Mouse (Mus musculus) limb, embryonic 12.5 days (tissue): ENCODE results near the gene 7530416G11Rik. TPM values are rescaled to one million over a fixed set of nuclear protein-coding genes. Genes with fewer than 3 reads are reported as not detected.

ENCODE experiments used
- ATAC-seq: fragments of 200-750 bp; cut with Nextera tagmentation; 2 replicates; pipeline ENCODE4 v1.8.0; 2017; ENCODE audit warnings: low read depth, moderate TSS enrichment; ENCODE audit not compliant: insufficient number of reproducible peaks, insufficient read depth, low FRiP score, low TSS enrichment
- H3K27ac ChIP-seq: fragments of 300-500 bp; sonication (generic); 2 replicates; pipeline ENCODE4 v1.5.1; 2016; ENCODE audit warnings: mild to moderate bottlenecking, moderate library complexity
- H3K27me3 ChIP-seq: fragments of 300-500 bp; sonication (generic); 2 replicates; pipeline ENCODE4 v1.6.1; 2016; ENCODE audit warnings: mild to moderate bottlenecking, moderate library complexity
- H3K36me3 ChIP-seq: fragments of 300-500 bp; sonication (generic); 2 replicates; pipeline ENCODE4 v1.6.1; 2016; ENCODE audit warnings: mild to moderate bottlenecking, moderate library complexity
- H3K4me1 ChIP-seq: fragments of 300-500 bp; sonication (generic); replicated peaks from 2 replicates; pipeline ENCODE4 v1.6.1; 2016
- H3K4me2 ChIP-seq: fragments of 300-500 bp; sonication (generic); 2 replicates; pipeline ENCODE4 v1.6.1; 2016; ENCODE audit warnings: mild to moderate bottlenecking, moderate library complexity
- H3K4me3 ChIP-seq: fragments of 300-500 bp; sonication (generic); replicated peaks from 2 replicates; pipeline ENCODE4 v1.5.1; 2016; ENCODE audit warnings: mild to moderate bottlenecking
- H3K9ac ChIP-seq: fragments of 300-500 bp; sonication (generic); replicated peaks from 2 replicates; pipeline ENCODE4 v1.6.1; 2016; ENCODE audit warnings: mild to moderate bottlenecking, moderate library complexity
- H3K9me3 ChIP-seq: fragments of 300-500 bp; sonication (generic); 2 replicates; pipeline ENCODE4 v1.6.1; 2016; ENCODE audit warnings: mild to moderate bottlenecking, moderate library complexity
- WGBS: fragments of 180-500 bp; shearing (Covaris S2); methylation state at CpG from one replicate; pipeline ENCODE4 v1.1.7; 2016; 5-methylcytosine and 5-hydroxymethylcytosine counted together
- polyA plus RNA-seq: library from polyadenylated mRNA; unstranded; fragments of >200 nt; fragmentation: Nextera tagmentation; extraction: Ambion mirVana; gene quantifications from 2 replicates; pipeline ENCODE4 v1.2.1, GENCODE M21; 2016

Gene 7530416G11Rik
- polyA plus RNA-seq = not detected in 2 replicates

- Histone ChIP-seq H3K9ac (no peak within 1 kb of the TSS), H3K4me1 (peaks cover 2% of the 10 kb centered on the region; the same call in 1 of the 2 replicates), H3K4me2 (no peak within 1 kb of the TSS), H3K4me3 (no peak within 1 kb of the TSS), H3K36me3 (no peaks in the 10 kb centered on the region), H3K27me3 (0 out of 2 replicates have a peak, but pooled peaks cover 2% of the 10 kb centered on the region), H3K27ac (no peak within 1 kb of the TSS), H3K9me3 (no peaks in the 10 kb centered on the region)
- no peak for ATAC-seq
- 81% methylated on average over 8 of the region's 8 CpGs for WGBS
These were observed at the start of gene 7530416G11Rik for GRCm38 (mm10) chr15:85503127-85503526. TSS of gene 7530416G11Rik (minus strand) at chr15:85503227.

DNA sequence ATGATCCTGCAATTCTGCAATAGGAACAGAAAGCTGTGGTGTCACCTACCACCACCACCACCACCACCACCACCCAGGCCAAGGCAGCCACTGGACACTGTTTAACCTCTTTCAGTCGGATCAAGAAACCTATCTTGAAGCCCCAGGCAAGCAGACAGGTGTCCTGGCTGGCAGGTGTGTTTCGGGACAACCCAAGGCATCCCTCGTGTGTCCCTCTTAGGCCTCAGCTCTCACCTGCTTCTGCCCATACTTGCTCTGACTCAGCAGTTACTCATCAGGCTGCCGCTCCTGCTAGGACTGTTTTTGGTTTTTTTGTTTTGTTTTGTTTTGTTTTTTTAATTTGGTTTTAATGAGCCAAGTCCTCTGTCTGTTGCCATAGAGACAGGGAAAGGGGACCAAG, 43.5 kb upstream of the 7530416G11Rik start:
- Histone ChIP-seq H3K4me1 (no peaks in the 10 kb centered on the region), H3K4me2 (no peak overlapping the region), H3K9me3 (no peaks in the 10 kb centered on the region), H3K27ac (no peak overlapping the region), H3K27me3 (0 out of 2 replicates have a peak, but pooled peaks cover 3% of the 10 kb centered on the region), H3K9ac (no peak overlapping the region), H3K36me3 (no peaks in the 10 kb centered on the region), H3K4me3 (no peak overlapping the region)
- WGBS = 76% methylated on average over 4 of the region's 4 CpGs
- no peak for ATAC-seq

GRCm38 (mm10) chr15:85545369-85545768, 42.3 kb upstream of the 7530416G11Rik start:
- no peak overlapping the region for H3K4me3 ChIP-seq
- H3K4me2 ChIP-seq = no peak overlapping the region
- 86% methylated on average over 5 of the region's 5 CpGs for WGBS
- no peaks in the 10 kb centered on the region for H3K36me3 ChIP-seq
- no peak overlapping the region for H3K9ac ChIP-seq
- no peaks in the 10 kb centered on the region for H3K4me1 ChIP-seq
- 0 out of 2 replicates have a peak, but pooled peaks cover 3% of the 10 kb centered on the region for H3K27me3 ChIP-seq
- H3K9me3 ChIP-seq = no peaks in the 10 kb centered on the region
- no peak overlapping the region for H3K27ac ChIP-seq
- no peak for ATAC-seq

DNA sequence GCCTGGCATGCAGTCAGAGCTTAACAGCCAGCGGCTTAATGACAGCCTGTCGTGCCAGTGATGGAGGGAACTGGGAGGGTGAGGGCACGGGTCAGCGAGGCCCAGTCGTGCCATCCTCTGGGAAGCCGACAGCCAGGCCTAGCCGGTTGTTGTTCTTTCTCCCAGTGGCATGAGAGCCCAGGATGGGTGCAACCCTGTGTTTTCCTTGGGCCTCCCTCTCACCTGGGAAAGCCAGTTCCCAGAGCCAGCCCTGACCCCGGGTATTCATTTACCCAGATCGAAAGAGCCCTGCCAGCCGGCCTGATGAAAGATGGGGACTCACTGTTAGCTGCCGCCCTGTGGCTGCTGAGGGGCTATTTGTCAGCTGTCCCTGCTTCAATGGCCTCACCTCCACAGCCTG, 35.1 kb upstream of the 7530416G11Rik start:
- Histone ChIP-seq H3K4me2 (no peak overlapping the region), H3K27ac (no peak overlapping the region), H3K27me3 (0 out of 2 replicates have a peak, but pooled peaks cover 9% of the 10 kb centered on the region), H3K36me3 (no peaks in the 10 kb centered on the region), H3K4me3 (no peak overlapping the region), H3K9ac (no peak overlapping the region), H3K9me3 (no peaks in the 10 kb centered on the region), H3K4me1 (peaks cover 6% of the 10 kb centered on the region; the same call in 1 of the 2 replicates)
- ATAC-seq = no peak
- 66% methylated on average over 11 of the region's 11 CpGs for WGBS

DNA sequence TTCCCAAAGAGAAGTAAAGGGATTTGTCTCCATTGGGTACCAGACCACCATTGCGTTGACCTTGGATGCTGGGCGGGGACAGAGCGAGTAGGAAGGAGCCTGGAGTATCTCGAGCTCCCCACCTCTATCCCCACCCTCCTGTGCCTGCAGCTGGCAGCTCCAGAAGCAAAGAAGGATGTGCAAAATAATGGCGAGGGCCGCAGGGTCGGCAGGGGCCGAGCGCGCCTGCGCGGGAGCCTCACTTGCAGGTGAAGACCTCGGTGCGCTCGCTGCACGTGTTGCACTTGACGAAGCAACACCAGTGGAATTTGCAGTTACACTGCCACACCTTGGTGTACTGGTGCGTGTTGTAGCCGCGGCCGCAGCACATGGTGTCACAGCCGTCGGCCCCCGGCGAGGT, 34.1 kb upstream of the 7530416G11Rik start:
- Histone ChIP-seq H3K27me3 (0 out of 2 replicates have a peak, but pooled peaks cover 9% of the 10 kb centered on the region), H3K36me3 (no peaks in the 10 kb centered on the region), H3K9ac (no peak overlapping the region), H3K27ac (no peak overlapping the region), H3K9me3 (no peaks in the 10 kb centered on the region), H3K4me1 (peaks cover 6% of the 10 kb centered on the region; the same call in 1 of the 2 replicates), H3K4me2 (no peak overlapping the region), H3K4me3 (no peak overlapping the region)
- ATAC-seq = no peak
- WGBS = 81% methylated on average over 25 of the region's 25 CpGs

GRCm38 (mm10) chr15:85534646-85535045, 31.6 kb upstream of the 7530416G11Rik start:
- H3K27me3 ChIP-seq = 0 out of 2 replicates have a peak, but pooled peaks cover 9% of the 10 kb centered on the region
- WGBS = 83% methylated on average over 6 of the region's 6 CpGs
- no peak overlapping the region for H3K27ac ChIP-seq
- no peaks in the 10 kb centered on the region for H3K9me3 ChIP-seq
- peaks cover 13% of the 10 kb centered on the region; the same call in 1 of the 2 replicates for H3K4me1 ChIP-seq
- H3K4me2 ChIP-seq = no peak overlapping the region
- H3K4me3 ChIP-seq = no peak overlapping the region
- no peaks in the 10 kb centered on the region for H3K36me3 ChIP-seq
- H3K9ac ChIP-seq = no peak overlapping the region
- ATAC-seq = no peak

DNA sequence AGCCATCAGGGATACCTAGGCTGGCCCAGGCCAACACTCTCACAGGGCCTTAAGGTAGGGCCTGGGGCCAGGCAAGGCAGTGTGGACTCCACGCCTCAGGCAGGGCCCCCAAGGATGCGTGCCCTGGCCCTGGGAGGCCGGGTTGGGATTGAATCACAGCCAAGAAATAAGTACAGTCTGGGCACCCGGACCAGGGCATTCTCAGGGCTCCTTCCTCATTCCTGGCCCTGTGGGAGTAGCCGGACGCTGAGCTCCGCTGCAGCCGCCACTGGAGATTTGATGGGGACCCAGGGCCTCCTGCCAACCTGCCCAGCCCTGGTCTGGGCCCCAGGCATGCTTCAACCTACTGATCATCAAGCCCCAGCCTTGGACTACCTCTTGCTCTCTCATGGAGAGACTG, 31.2 kb upstream of the 7530416G11Rik start:
- WGBS = 73% methylated on average over 8 of the region's 8 CpGs
- no peaks in the 10 kb centered on the region for H3K36me3 ChIP-seq
- H3K27ac ChIP-seq = no peak overlapping the region
- no peak overlapping the region for H3K4me2 ChIP-seq
- no peak overlapping the region for H3K9ac ChIP-seq
- H3K4me3 ChIP-seq = no peak overlapping the region
- H3K4me1 ChIP-seq = peaks cover 13% of the 10 kb centered on the region; the same call in 1 of the 2 replicates
- no peaks in the 10 kb centered on the region for H3K9me3 ChIP-seq
- H3K27me3 ChIP-seq = 0 out of 2 replicates have a peak, but pooled peaks cover 9% of the 10 kb centered on the region
- no peak for ATAC-seq

DNA sequence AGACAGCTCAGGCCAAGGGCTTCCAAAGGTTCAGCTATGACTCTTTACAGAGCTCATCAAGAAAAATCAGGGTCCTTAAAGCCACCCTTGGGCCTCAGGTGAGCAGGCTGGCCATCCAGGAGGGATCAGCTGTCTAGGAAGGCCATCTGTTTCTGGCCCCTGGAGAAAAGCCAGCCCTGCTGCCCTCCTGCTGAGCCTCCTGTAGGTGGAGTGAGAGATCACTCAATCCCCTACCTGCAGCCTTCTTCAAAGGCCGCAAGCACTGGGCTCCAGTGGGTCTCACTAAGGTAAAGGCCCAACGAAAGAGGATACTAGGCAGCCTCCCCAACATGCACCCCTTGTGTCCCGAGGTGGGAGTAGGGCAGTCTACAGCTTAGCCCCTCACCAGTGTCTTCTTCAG, 29.0 kb upstream of the 7530416G11Rik start:
- ATAC-seq = no peak
- 64% methylated on average over 3 of the region's 3 CpGs for WGBS

GRCm38 (mm10) chr15:85529911-85530310, 26.9 kb upstream of the 7530416G11Rik start:
- Histone ChIP-seq H3K4me2 (no peak overlapping the region), H3K4me3 (no peak overlapping the region), H3K27me3 (peaks cover 3% of the 10 kb centered on the region; the same call in 1 of the 2 replicates), H3K9me3 (no peaks in the 10 kb centered on the region), H3K4me1 (peaks cover 13% of the 10 kb centered on the region; the same call in 1 of the 2 replicates), H3K27ac (no peak overlapping the region), H3K9ac (no peak overlapping the region), H3K36me3 (no peaks in the 10 kb centered on the region)
- WGBS = 66% methylated on average over 3 of the region's 3 CpGs
- no peak for ATAC-seq

More for the DNA sequence above, 29.0 kb upstream of the 7530416G11Rik start:
- Histone ChIP-seq H3K4me1 (peaks cover 13% of the 10 kb centered on the region; the same call in 1 of the 2 replicates), H3K4me3 (no peak overlapping the region), H3K4me2 (no peak overlapping the region), H3K9ac (no peak overlapping the region), H3K27ac (no peak overlapping the region), H3K36me3 (no peaks in the 10 kb centered on the region), H3K27me3 (0 out of 2 replicates have a peak, but pooled peaks cover 3% of the 10 kb centered on the region), H3K9me3 (no peaks in the 10 kb centered on the region)

DNA sequence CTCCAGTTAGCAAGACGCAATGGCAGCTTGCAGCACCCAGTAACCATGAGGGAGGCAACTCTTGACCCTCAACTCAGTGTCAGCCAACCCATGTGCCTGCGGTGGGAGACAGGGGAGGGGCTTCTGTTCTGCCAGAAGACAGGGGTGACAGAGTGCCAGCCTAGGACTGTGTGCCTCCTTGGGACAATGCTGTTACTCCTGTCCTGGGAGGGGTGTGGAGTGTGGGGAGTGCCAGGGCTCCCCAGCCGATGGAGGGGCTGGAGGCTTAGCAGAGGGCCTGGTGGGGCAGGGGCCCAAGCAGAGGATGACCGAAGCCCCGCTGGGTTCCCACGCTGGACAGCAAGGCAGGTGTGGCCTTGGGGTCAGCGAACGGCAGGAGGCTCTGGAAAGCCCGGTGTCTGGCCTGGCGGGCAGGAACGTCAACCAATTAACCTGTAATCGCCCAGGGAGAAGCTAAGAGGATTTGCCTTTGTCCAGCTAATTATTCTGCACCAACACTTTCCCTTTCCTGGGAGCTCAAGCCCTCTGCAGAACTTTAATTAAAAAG, 21.4 kb upstream of the 7530416G11Rik start:
- no peaks in the 10 kb centered on the region for H3K9me3 ChIP-seq
- H3K27ac ChIP-seq = no peak overlapping the region
- ATAC-seq = peak; percentile 7; the same call in 1 of the 2 replicates
- no peak overlapping the region for H3K9ac ChIP-seq
- H3K4me3 ChIP-seq = no peak overlapping the region
- H3K27me3 ChIP-seq = peaks cover 29% of the 10 kb centered on the region
- no peak overlapping the region for H3K4me2 ChIP-seq
- WGBS = 15% methylated on average over 12 of the region's 12 CpGs
- peaks cover 14% of the 10 kb centered on the region for H3K4me1 ChIP-seq
- no peaks in the 10 kb centered on the region for H3K36me3 ChIP-seq

GRCm38 (mm10) chr15:85523173-85523991, 20.4 kb upstream of the 7530416G11Rik start:
- peak; percentile 37; the same call in 1 of the 2 replicates for ATAC-seq
- 0 out of 2 replicates have a peak overlapping the region, but pooled peaks have one; percentile 2 for H3K27ac ChIP-seq
- H3K9ac ChIP-seq = peak overlapping the region; percentile 42; the same call in 1 of the 2 replicates
- H3K4me2 ChIP-seq = peak overlapping the region; percentile 44
- 7% methylated on average over 14 of the region's 14 CpGs for WGBS
- H3K36me3 ChIP-seq = no peaks in the 10 kb centered on the region
- peak overlapping the region; percentile 3; the same call in 1 of the 2 replicates for H3K4me3 ChIP-seq
- H3K4me1 ChIP-seq = peaks cover 14% of the 10 kb centered on the region
- H3K9me3 ChIP-seq = no peaks in the 10 kb centered on the region
- peaks cover 35% of the 10 kb centered on the region for H3K27me3 ChIP-seq
